Mouse (Mus musculus) regulatory T cell (primary cell): Measurements from ENCODE around the gene Nfkbie.

Experiments
- in situ Hi-C: fragments of 300-600 bp; cut with MboI, MseI; formaldehyde crosslinking; loops from one replicate; pipeline ENCODE4 v1.15.1; 2025; ENCODE audit warnings: high pct_unique_total_duplicates

Nfkbie gene

GRCm38 (mm10) chr17:45578843-45579242 lies 23.3 kb downstream of the Nfkbie start:
- in situ Hi-C loops = no loop called here

GRCm38 (mm10) chr17:45579554-45579953 lies 24.1 kb downstream of the Nfkbie start:
- in situ Hi-C loops = no loop called here

- in situ Hi-C loops = no loop called here
Observed at GRCm38 (mm10) chr17:45580958-45581477, 25.5 kb downstream of the Nfkbie start.

- in situ Hi-C loops = no loop called here
Observed at GRCm38 (mm10) chr17:45581567-45581983, 26.1 kb downstream of the Nfkbie start.

GRCm38 (mm10) chr17:45582188-45582587 lies 26.7 kb downstream of the Nfkbie start:
- in situ Hi-C loops = no loop called here

- in situ Hi-C loops = no loop called here
Observed at GRCm38 (mm10) chr17:45582715-45583355, 27.3 kb downstream of the Nfkbie start.

GRCm38 (mm10) chr17:45584096-45584896 lies 28.8 kb downstream of the Nfkbie start:
- in situ Hi-C loops = no loop called here

GRCm38 (mm10) chr17:45584939-45585678 lies 29.6 kb downstream of the Nfkbie start:
- in situ Hi-C loops = loop anchor here (5.0 kb wide), 1 partner anchor 42 kb away; no protein-coding TSS in a partner anchor

- in situ Hi-C loops = loop anchor here (5.0 kb wide), 1 partner anchor 41 kb away; no protein-coding TSS in a partner anchor
Observed at GRCm38 (mm10) chr17:45585725-45586448, 30.4 kb downstream of the Nfkbie start.

GRCm38 (mm10) chr17:45586449-45586837 lies 30.9 kb downstream of the Nfkbie start:
- in situ Hi-C loops = loop anchor here (5.0 kb wide), 1 partner anchor 41 kb away; no protein-coding TSS in a partner anchor

- in situ Hi-C loops = loop anchor here (5.0 kb wide), 1 partner anchor 39 kb away; no protein-coding TSS in a partner anchor
Observed at GRCm38 (mm10) chr17:45588370-45588769, 32.9 kb downstream of the Nfkbie start.

- in situ Hi-C loops = loop anchor here (5.0 kb wide), 1 partner anchor 38 kb away; no protein-coding TSS in a partner anchor
Observed at GRCm38 (mm10) chr17:45589236-45589635, 33.7 kb downstream of the Nfkbie start.

GRCm38 (mm10) chr17:45589844-45590243 lies 34.3 kb downstream of the Nfkbie start:
- in situ Hi-C loops = loop anchor here (5.0 kb wide), 1 partner anchor 37 kb away; no protein-coding TSS in a partner anchor

- in situ Hi-C loops = no loop called here
Observed at GRCm38 (mm10) chr17:45590410-45590809, 34.9 kb downstream of the Nfkbie start.

GRCm38 (mm10) chr17:45591701-45592605 lies 36.5 kb downstream of the Nfkbie start:
- in situ Hi-C loops = no loop called here

GRCm38 (mm10) chr17:45592606-45593431 lies 37.3 kb downstream of the Nfkbie start:
- in situ Hi-C loops = no loop called here

GRCm38 (mm10) chr17:45593479-45593878 lies 38.0 kb downstream of the Nfkbie start:
- in situ Hi-C loops = no loop called here

- in situ Hi-C loops = no loop called here
Observed at GRCm38 (mm10) chr17:45594195-45594594, 38.7 kb downstream of the Nfkbie start.
